Mouse (Mus musculus) neural tube, embryonic 15.5 days (tissue): ENCODE results near the gene Ccdc146. TPM values are rescaled to one million over a fixed set of nuclear protein-coding genes. Genes with fewer than 3 reads are reported as not detected.
"Not testable (repeated sequence)": the region's sequence is repeated elsewhere in the genome, so short reads cannot be mapped to it uniquely, and the experiment has no call there.

Source experiments
- ATAC-seq: fragments of 200-750 bp; cut with Nextera tagmentation; 2 replicates; pipeline ENCODE4 v1.8.0; 2017; ENCODE audit warnings: mild to moderate bottlenecking, moderate TSS enrichment, moderate library complexity; ENCODE audit not compliant: low FRiP score
- H3K27ac ChIP-seq: fragments of 300-500 bp; sonication (generic); replicated peaks from 2 replicates; pipeline ENCODE4 v1.5.1; 2015; ENCODE audit warnings: mild to moderate bottlenecking, inconsistent platforms
- H3K27me3 ChIP-seq: fragments of 300-500 bp; sonication (generic); replicated peaks from 2 replicates; pipeline ENCODE4 v1.6.1; 2015; ENCODE audit warnings: inconsistent platforms
- H3K36me3 ChIP-seq: fragments of 300-500 bp; sonication (generic); 2 replicates; pipeline ENCODE4 v1.6.1; 2015; ENCODE audit warnings: inconsistent platforms
- H3K4me1 ChIP-seq: fragments of 300-500 bp; sonication (generic); 2 replicates; pipeline ENCODE4 v1.6.1; 2015; ENCODE audit warnings: inconsistent platforms
- H3K4me2 ChIP-seq: fragments of 300-500 bp; sonication (generic); 2 replicates; pipeline ENCODE4 v1.6.1; 2015; ENCODE audit warnings: inconsistent platforms, mild to moderate bottlenecking, moderate library complexity
- H3K4me3 ChIP-seq: fragments of 300-500 bp; sonication (generic); replicated peaks from 2 replicates; pipeline ENCODE4 v1.5.1; 2015; ENCODE audit warnings: mild to moderate bottlenecking, inconsistent platforms
- H3K9ac ChIP-seq: fragments of 300-500 bp; sonication (generic); replicated peaks from 2 replicates; pipeline ENCODE4 v1.6.1; 2015; ENCODE audit warnings: mild to moderate bottlenecking, inconsistent platforms
- H3K9me3 ChIP-seq: fragments of 300-500 bp; sonication (generic); replicated peaks from 2 replicates; pipeline ENCODE4 v1.6.1; 2016; ENCODE audit warnings: inconsistent platforms
- WGBS: fragments of 180-500 bp; shearing (Covaris S2); methylation state at CpG from one replicate; pipeline ENCODE4 v1.1.7; 2015; ENCODE audit warnings: mixed read lengths; 5-methylcytosine and 5-hydroxymethylcytosine counted together
- polyA plus RNA-seq: library from polyadenylated mRNA; unstranded; fragments of >200 nt; fragmentation: Nextera tagmentation; extraction: Ambion mirVana; gene quantifications from 2 replicates; pipeline ENCODE4 v1.2.1, GENCODE M21; 2015

Ccdc146 gene
- polyA plus RNA-seq, 1 experiment from 2014 or later: 0.49 TPM

DNA sequence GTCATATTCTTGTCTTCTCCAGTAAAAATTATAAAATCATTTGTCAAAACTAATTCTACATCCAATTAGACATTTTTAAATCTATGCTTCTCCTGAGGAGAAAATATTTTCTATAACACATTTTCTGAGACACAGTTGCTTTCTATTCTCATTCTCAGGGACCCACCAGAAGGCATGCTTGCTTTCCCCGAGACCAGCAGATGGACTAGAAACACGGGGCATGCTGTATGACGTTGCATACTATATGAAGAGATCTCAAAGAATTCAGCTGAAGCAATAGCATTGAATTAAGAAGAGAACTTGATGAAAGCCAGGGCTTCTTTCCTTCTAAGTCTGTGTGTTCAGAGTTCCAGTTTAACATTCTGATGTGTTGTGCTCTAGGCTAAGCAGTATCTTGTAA is 109.8 kb downstream of the Ccdc146 start:
- Histone ChIP-seq H3K27ac (no peak overlapping the region), H3K9me3 (no peaks in the 10 kb centered on the region), H3K4me1 (no peaks in the 10 kb centered on the region), H3K4me3 (no peak overlapping the region), H3K4me2 (no peak overlapping the region), H3K27me3 (no peaks in the 10 kb centered on the region), H3K36me3 (no peaks in the 10 kb centered on the region), H3K9ac (no peak overlapping the region)
- WGBS: 90% methylated on average over 3 of the region's 3 CpGs
- no peak for ATAC-seq

DNA sequence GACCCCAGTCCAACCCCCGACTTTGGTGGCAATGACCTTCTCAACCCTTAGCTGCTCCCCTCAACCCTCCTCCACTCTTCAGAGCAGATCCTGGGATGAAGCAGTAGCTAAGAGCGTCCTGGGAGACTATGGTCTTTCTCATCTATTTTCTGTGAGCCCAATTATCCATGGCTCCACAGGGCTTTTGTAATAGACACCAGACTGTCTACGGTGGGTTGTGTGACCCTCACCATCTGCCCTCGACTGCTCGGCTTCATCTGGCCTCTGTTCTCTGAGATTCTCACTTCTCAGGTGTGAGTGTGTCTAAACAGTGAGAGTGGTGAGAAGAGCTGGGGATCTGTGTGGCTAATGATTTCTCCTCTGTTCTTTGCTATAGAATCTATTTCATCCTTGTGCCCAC is 117.3 kb downstream of the Ccdc146 start:
- Histone ChIP-seq H3K9ac (no peak overlapping the region), H3K4me1 (no peaks in the 10 kb centered on the region), H3K9me3 (no peaks in the 10 kb centered on the region), H3K27me3 (no peaks in the 10 kb centered on the region), H3K4me3 (no peak overlapping the region), H3K27ac (no peak overlapping the region), H3K4me2 (no peak overlapping the region), H3K36me3 (no peaks in the 10 kb centered on the region)
- ATAC-seq: no peak
- WGBS: 73% methylated on average over 5 of the region's 5 CpGs

DNA sequence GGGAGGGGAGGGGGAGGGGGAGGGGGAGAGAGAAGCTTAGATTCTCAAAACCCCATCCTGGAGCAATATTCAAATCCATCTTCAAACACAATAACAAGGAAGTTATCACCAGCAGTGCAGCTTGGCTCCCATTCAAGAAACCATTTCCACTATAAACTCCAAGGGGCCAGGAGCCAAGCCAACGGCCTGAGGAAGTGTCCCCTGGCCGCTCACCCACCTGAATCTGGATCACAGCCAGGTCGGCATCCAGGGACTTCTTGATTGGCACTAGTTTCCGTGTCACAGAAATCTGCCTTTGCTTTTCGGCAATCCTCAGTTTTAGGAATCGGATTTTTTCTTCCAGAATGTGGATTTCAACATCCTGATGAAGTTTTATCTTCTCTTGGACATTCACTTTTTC is 123.5 kb downstream of the Ccdc146 start:
- ATAC-seq: no peak
- no peak overlapping the region for H3K4me2 ChIP-seq
- no peak overlapping the region for H3K4me3 ChIP-seq
- H3K36me3 ChIP-seq: no peaks in the 10 kb centered on the region
- no peaks in the 10 kb centered on the region for H3K4me1 ChIP-seq
- WGBS: 75% methylated on average over 6 of the region's 6 CpGs
- H3K27ac ChIP-seq: no peak overlapping the region
- H3K9me3 ChIP-seq: no peaks in the 10 kb centered on the region
- H3K9ac ChIP-seq: no peak overlapping the region
- no peaks in the 10 kb centered on the region for H3K27me3 ChIP-seq

DNA sequence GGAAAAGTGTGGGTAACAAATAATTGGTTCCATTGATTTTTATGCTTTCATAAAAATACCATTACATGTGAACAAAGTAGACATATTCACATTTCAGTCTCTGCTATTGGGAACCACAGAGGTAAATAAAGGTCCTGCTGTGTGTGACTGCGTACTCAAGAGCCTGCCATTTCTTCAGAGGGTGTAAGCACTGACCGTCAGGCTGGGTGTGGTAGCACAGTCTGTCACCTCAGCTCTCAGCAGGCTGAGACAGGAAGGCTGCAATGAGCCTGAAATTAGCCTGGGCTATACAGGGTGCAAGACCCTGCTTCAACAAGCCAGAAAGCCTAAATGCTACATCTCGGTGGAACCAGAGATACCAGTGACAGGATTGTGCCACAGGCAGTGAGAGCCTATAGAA is 124.4 kb downstream of the Ccdc146 start:
- ATAC-seq: no peak
- no peaks in the 10 kb centered on the region for H3K27me3 ChIP-seq
- H3K36me3 ChIP-seq: no peaks in the 10 kb centered on the region
- H3K4me3 ChIP-seq: no peak overlapping the region
- no peak overlapping the region for H3K4me2 ChIP-seq
- no peaks in the 10 kb centered on the region for H3K4me1 ChIP-seq
- WGBS: 88% methylated on average over 3 of the region's 3 CpGs
- no peak overlapping the region for H3K27ac ChIP-seq
- H3K9me3 ChIP-seq: no peaks in the 10 kb centered on the region
- H3K9ac ChIP-seq: no peak overlapping the region

DNA sequence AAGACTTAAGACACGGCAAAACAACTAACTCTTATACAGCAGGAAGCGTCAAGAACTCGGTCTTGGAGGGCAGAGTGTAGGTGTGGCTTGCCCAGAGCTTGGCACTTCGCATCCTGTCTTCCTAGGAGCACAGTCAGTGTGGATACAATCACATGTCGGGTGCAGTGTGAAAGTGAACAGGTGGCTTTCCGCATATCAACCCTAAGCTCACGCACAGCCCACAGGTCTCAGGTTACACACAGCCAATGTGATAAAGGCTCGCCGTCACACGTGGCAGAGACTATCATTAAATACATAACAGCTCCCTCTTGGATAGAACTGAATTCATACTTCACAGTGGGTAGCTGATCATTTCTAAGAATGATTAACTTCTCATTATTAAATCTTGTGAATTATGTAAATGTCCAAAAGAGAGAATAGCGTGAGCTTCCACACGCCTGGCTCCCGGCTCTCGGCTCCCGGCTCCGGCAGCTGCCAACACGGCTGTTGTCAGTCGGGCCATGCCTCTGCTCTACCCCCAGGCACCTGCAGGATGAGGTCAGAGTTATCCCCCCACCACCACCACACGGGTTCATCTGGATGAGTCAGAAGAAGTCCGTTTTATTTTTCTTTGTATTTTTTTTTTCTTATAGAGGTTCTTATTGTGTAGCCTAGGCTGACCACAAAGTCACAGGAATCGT is 125.3 kb downstream of the Ccdc146 start:
- 64% methylated on average over 21 of the region's 21 CpGs for whole genome bisulfite sequencing
- no peak overlapping the region for H3K4me2 ChIP-seq
- no peaks in the 10 kb centered on the region for H3K4me1 ChIP-seq

DNA sequence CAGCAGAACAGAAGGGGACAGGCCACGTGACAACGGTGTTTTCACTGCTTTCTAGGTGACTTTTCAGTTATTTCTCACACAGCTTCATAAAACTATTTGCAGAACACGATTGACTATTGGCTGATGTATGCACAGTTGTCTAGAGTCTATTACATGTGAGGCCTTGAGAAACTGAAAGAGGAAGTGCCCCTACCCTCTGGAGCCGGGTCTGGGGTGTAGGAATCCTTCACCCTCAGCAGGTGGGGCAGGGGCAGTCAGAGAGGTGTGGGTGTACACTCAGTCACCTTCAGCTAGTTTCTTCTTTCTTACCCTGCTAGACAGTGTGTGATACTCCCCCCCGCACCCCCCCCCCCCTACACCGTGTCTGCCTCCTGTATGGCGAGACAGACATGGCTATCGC is 128.8 kb downstream of the Ccdc146 start:
- H3K36me3 ChIP-seq: no peaks in the 10 kb centered on the region
- H3K4me3 ChIP-seq: no peak overlapping the region
- whole genome bisulfite sequencing: 86% methylated on average over 8 of the region's 8 CpGs
- ATAC-seq: no peak
- H3K9ac ChIP-seq: no peak overlapping the region
- no peaks in the 10 kb centered on the region for H3K9me3 ChIP-seq
- no peaks in the 10 kb centered on the region for H3K4me1 ChIP-seq
- H3K4me2 ChIP-seq: no peak overlapping the region
- H3K27ac ChIP-seq: no peak overlapping the region
- no peaks in the 10 kb centered on the region for H3K27me3 ChIP-seq

More for the DNA sequence above, 125.3 kb downstream of the Ccdc146 start:
- Histone ChIP-seq H3K4me3 (no peak overlapping the region), H3K9me3 (no peaks in the 10 kb centered on the region), H3K27ac (no peak overlapping the region), H3K27me3 (no peaks in the 10 kb centered on the region), H3K36me3 (no peaks in the 10 kb centered on the region), H3K9ac (no peak overlapping the region)
- peak; percentile 51; the same call in 1 of the 2 replicates for ATAC-seq

DNA sequence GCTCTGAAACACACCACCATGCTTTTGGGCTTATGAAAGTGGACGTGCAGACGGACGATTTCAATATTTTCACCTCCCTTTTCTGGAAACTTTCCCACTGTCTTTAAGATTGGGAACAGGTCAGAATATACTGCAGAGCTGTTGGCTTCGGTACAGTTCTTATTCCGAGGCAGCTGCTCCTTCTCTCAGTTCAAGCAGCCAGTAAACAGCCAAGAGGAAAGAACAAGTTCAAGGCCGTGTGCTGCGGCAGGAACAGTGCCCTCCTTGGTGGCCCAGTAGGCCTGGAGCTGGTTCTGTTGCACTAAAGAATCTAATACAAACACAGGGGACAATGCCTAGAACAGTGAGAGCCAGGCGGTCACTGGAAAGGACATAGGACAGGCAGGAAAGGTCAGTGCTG is 133.9 kb downstream of the Ccdc146 start:
- H3K4me3 ChIP-seq: no peak overlapping the region
- H3K4me2 ChIP-seq: no peak overlapping the region
- 95% methylated on average over 8 of the region's 8 CpGs for WGBS
- no peaks in the 10 kb centered on the region for H3K4me1 ChIP-seq
- H3K27ac ChIP-seq: no peak overlapping the region
- H3K9me3 ChIP-seq: no peaks in the 10 kb centered on the region
- no peak for ATAC-seq
- H3K9ac ChIP-seq: no peak overlapping the region
- no peaks in the 10 kb centered on the region for H3K36me3 ChIP-seq
- H3K27me3 ChIP-seq: no peaks in the 10 kb centered on the region

DNA sequence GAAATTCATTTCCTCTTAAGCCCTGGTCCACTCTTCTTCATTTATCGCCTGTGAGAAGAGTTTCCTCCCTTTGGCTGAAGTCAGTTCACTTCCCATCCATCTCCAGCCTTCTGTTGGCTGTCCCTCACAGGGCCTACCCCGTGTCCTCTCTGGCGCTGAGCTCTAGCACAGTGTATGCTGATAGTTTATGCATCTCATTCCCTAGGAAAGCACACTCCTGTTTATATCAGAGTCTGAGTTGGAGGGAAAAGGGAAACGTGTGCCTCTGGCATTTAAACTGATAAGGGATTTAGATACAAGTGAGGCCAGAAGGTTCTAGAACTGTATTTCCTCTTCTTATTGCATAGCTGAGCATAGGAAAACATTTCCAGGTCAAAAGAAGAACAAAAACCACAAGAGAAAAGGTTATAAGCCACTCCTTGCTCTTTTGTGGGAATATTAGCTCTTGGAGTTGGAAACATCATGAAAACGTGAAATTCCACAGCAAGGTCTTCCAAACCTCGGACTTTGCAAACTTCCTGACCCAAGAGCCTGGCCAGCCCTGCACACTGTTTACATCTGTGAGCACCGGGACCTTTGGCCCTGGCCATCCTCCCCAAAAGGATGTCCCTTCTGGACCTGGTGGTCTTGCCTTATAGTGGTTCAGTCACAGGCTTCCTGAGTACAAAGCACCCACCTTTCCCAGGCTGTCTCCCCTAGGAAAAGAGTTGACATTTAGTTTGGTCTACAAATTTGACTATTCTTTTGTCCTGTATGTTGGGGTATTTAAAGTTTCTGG is 135.6 kb downstream of the Ccdc146 start:
- no peak overlapping the region for H3K4me3 ChIP-seq
- H3K9me3 ChIP-seq: no peaks in the 10 kb centered on the region
- H3K4me1 ChIP-seq: no peaks in the 10 kb centered on the region
- no peak overlapping the region for H3K4me2 ChIP-seq
- H3K9ac ChIP-seq: no peak overlapping the region
- H3K36me3 ChIP-seq: no peaks in the 10 kb centered on the region
- no peak overlapping the region for H3K27ac ChIP-seq
- no peaks in the 10 kb centered on the region for H3K27me3 ChIP-seq
- 87% methylated on average over 7 of the region's 7 CpGs for WGBS
- no peak for ATAC-seq

DNA sequence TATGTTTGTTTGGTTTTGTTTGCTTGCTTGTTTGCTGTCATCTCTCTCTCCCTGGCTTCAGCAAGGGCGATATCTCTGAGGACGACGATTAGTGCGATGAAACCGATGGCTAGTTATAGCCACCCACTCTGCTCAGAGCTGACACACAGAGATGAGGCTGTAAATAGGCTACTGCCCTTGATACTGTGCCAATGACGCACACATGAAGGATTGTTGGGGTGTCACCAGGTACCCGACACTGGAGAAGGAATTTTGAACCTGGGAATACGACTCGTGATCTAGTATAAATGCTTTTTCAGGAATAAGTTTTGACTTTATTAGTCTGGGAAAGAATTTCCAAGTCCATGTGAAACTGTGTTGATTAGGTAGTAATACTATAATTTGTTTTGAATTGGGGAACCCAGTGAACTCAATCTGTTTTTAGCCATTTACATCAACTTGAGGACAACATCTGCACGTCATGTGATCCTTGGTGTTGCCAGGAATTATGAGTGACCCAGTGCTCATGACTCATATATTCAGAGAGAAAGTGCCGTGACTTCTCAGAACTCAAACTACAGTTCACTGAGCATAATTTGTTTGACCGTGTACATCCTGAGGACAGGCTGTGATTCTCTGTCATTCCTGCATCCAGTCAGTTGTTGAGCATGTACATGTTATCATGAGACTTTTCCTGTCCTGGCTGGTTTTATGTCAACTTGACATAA is 141.0 kb downstream of the Ccdc146 start:
- H3K4me3 ChIP-seq: no peak overlapping the region
- no peaks in the 10 kb centered on the region for H3K27me3 ChIP-seq
- H3K36me3 ChIP-seq: no peaks in the 10 kb centered on the region
- H3K4me1 ChIP-seq: no peaks in the 10 kb centered on the region
- no peaks in the 10 kb centered on the region for H3K9me3 ChIP-seq
- ATAC-seq: no peak
- no peak overlapping the region for H3K27ac ChIP-seq
- 95% methylated on average over 12 of the region's 12 CpGs for WGBS
- H3K9ac ChIP-seq: no peak overlapping the region
- no peak overlapping the region for H3K4me2 ChIP-seq

DNA sequence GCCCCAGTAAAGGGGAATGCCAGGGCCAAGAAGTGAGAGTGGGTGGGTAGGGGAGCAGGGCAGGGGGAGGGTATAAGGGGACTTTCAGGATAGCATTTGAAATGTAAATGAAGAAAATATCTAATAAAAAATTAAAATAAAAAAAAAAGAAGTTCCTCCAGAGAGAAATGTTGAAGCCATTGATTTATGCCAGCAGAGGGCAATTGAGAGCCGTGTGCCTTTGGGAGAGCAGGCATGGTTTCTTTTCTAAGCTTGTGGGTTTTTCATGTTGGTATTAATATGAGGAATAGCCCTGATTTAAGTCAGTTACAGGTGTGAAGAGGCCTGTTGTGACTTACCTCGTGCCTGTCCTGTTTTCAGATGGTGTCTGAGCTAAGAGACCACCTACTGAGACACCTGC is 146.8 kb downstream of the Ccdc146 start:
- ATAC-seq, H3K27me3 ChIP-seq, H3K27ac ChIP-seq, H3K9ac ChIP-seq, H3K9me3 ChIP-seq, H3K4me2 ChIP-seq, H3K4me1 ChIP-seq, H3K4me3 ChIP-seq, H3K36me3 ChIP-seq: not testable (repeated sequence)
- WGBS: 50% methylated on average over 2 of the region's 2 CpGs

DNA sequence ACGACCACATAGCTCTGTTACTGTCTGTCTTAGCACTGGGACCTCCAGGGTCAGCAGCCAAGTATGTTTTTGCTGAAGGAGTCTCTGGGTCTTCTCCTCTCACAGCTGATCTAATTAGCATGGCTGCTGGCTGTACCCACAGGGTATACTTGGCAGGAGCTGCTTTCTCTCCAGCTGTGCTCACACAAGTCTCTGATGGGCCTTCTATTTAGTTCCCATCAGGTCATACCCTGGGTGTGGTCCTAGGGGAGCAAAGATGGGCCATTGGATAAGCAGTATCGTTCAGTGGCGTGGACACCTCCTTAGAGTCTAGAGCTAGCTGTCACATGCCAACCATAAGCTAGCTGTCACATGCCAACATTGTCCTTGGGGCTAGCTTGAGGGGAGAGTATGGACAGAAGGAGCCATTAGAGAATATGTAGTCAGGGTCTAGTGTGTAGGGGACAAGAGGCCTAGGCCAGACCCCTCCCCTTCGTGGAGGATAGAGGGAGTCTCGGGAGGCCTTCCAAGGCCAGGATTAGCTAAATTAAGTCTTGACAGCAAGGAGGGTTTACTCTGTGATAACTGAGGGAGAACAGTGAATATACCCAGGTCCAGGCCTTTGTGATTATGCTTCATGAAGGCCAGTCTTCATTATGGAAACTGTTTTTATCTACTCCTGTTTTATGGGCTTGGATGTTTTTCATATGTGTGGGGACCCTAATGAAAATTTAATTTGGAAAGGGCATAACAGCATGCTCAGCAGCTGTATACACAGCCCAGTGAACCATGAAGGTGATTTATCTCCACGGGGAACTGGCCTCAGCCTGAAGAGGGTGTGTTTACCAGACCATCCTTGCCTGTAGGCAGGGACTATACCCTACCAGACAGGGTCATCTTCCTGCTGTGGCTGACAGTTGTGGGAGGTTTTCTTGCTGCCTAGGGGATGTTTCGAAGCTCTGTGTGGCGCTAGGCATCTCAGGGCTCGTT is 152.8 kb downstream of the Ccdc146 start:
- WGBS: 49% methylated on average over 9 of the region's 9 CpGs
- H3K4me2 ChIP-seq: no peak overlapping the region
- peak; percentile 50; the same call in 1 of the 2 replicates for ATAC-seq
- H3K4me3 ChIP-seq: no peak overlapping the region
- H3K36me3 ChIP-seq: no peaks in the 10 kb centered on the region
- H3K27ac ChIP-seq: no peak overlapping the region
- H3K4me1 ChIP-seq: no peaks in the 10 kb centered on the region; the same call in 1 of the 2 replicates
- no peaks in the 10 kb centered on the region for H3K27me3 ChIP-seq
- no peak overlapping the region for H3K9ac ChIP-seq
- H3K9me3 ChIP-seq: no peaks in the 10 kb centered on the region
